Mouse (Mus musculus) T-helper 17 cell (primary cell): ENCODE results near the gene Scamp1.
"Not testable (repeated sequence)": the region's sequence is repeated elsewhere in the genome, so short reads cannot be mapped to it uniquely, and the experiment has no call there.

Source experiments
- in situ Hi-C, 2 experiments: fragments of 300-600 bp; cut with MboI, MseI; formaldehyde crosslinking; loops; 1 replicate in 1 of 2; 2 replicates in 1 of 2; pipeline ENCODE4 v1.15.1; 2025; ENCODE audit warnings: high pct_unique_total_duplicates in 2 of 2

Scamp1 gene

GRCm38 (mm10) chr13:94285281-94285871 is at the start of gene Scamp1:
Gene Scamp1, minus strand, starts transcription at chr13:94285857.
- in situ Hi-C loops: no loop called here

- in situ Hi-C loops: no loop called here
Measured at GRCm38 (mm10) chr13:94330392-94330979, 44.8 kb upstream of the Scamp1 start.

GRCm38 (mm10) chr13:94329005-94329404 is 43.3 kb upstream of the Scamp1 start:
- in situ Hi-C loops: not testable (repeated sequence)

- in situ Hi-C loops: no loop called here
Measured at GRCm38 (mm10) chr13:94328063-94328462, 42.4 kb upstream of the Scamp1 start.

- in situ Hi-C loops: no loop called here
Measured at GRCm38 (mm10) chr13:94322475-94322874, 36.8 kb upstream of the Scamp1 start.

- in situ Hi-C loops: no loop called here
Measured at GRCm38 (mm10) chr13:94321094-94321792, 35.6 kb upstream of the Scamp1 start.

GRCm38 (mm10) chr13:94316975-94317511 is 31.4 kb upstream of the Scamp1 start:
- in situ Hi-C loops: loop anchor here in 1 of 2 experiments (5.0 to 10.0 kb wide), 2 partner anchors 338 to 1450 kb away; no protein-coding TSS in a partner anchor

- in situ Hi-C loops: loop anchor here in 1 of 2 experiments (10.0 kb wide), 1 partner anchor 342 kb away; no protein-coding TSS in a partner anchor
Measured at GRCm38 (mm10) chr13:94312812-94313211, 27.2 kb upstream of the Scamp1 start.

GRCm38 (mm10) chr13:94308279-94308678 is 22.6 kb upstream of the Scamp1 start:
- in situ Hi-C loops: no loop called here

- in situ Hi-C loops: no loop called here
Measured at GRCm38 (mm10) chr13:94307531-94307930, 21.9 kb upstream of the Scamp1 start.

- in situ Hi-C loops: no loop called here
Measured at GRCm38 (mm10) chr13:94306968-94307289, 21.3 kb upstream of the Scamp1 start.

- in situ Hi-C loops: no loop called here
Measured at GRCm38 (mm10) chr13:94306277-94306967, 20.8 kb upstream of the Scamp1 start.

- in situ Hi-C loops: no loop called here
Measured at GRCm38 (mm10) chr13:94300946-94301538, 15.4 kb upstream of the Scamp1 start.

- in situ Hi-C loops: no loop called here
Measured at GRCm38 (mm10) chr13:94300232-94300631, 14.6 kb upstream of the Scamp1 start.

GRCm38 (mm10) chr13:94298401-94298800 is 12.7 kb upstream of the Scamp1 start:
- in situ Hi-C loops: no loop called here

GRCm38 (mm10) chr13:94296371-94296770 is 10.7 kb upstream of the Scamp1 start:
- in situ Hi-C loops: no loop called here

GRCm38 (mm10) chr13:94295922-94296321 is 10.3 kb upstream of the Scamp1 start:
- in situ Hi-C loops: no loop called here

GRCm38 (mm10) chr13:94294886-94295285 is 9.2 kb upstream of the Scamp1 start:
- in situ Hi-C loops: no loop called here

GRCm38 (mm10) chr13:94293911-94294310 is 8.3 kb upstream of the Scamp1 start:
- in situ Hi-C loops: no loop called here

- in situ Hi-C loops: no loop called here
Measured at GRCm38 (mm10) chr13:94286195-94286594, 538 bp upstream of the Scamp1 start.

GRCm38 (mm10) chr13:94284543-94285269 is 951 bp downstream of the Scamp1 start:
- in situ Hi-C loops: no loop called here
